Mouse (Mus musculus) brain, embryonic 14.5 days (tissue): Measurements from ENCODE around the gene Cops7a.

ENCODE experiments used
- CTCF ChIP-seq: fragments of 200-500 bp; IDR thresholded peaks from 2 replicates; pipeline ENCODE4 v1.5.1; 2012; ENCODE audit warnings: inconsistent platforms, mild to moderate bottlenecking, moderate library complexity, borderline replicate concordance; ENCODE audit not compliant: insufficient read depth, insufficient read length; ENCODE audit errors: extremely low read depth
- POLR2A ChIP-seq: fragments of 200-500 bp; IDR thresholded peaks from 2 replicates; pipeline ENCODE4 v1.6.1; 2012; ENCODE audit warnings: mild to moderate bottlenecking, inconsistent platforms, borderline replicate concordance; ENCODE audit not compliant: poor library complexity, insufficient read depth, insufficient read length, severe bottlenecking; ENCODE audit errors: extremely low read depth

DNA sequence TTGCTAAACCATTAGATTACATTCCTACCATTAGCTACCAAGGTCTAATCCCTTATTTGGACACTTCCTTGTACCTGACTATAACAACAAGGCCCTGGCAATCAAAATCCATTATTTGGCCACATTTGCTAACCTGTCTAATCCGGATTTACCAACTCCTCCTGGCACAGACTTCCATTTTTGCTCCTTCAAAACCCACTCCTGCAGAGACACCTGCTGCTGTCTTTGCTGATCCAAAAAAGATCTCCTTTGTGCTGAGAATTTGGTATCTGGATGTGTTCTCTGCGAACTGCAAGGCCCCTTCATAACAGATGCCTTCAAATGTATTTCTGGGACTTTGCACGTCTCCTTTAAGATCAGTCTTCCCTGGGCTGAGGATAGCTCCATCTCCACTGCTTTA lies 21.8 kb downstream of the Cops7a start:
- TF ChIP-seq CTCF (no peak), POLR2A (no peak)
